Mouse (Mus musculus) liver, embryonic 13.5 days (tissue): ENCODE results near the gene Btbd35f12. TPM values are rescaled to one million over a fixed set of nuclear protein-coding genes. Genes with fewer than 3 reads are reported as not detected.
"Not testable (repeated sequence)": the region's sequence is repeated elsewhere in the genome, so short reads cannot be mapped to it uniquely, and the experiment has no call there.

Experiments used
- ATAC-seq: fragments of 200-750 bp; cut with Nextera tagmentation; 2 replicates; pipeline ENCODE4 v1.8.0; 2017; ENCODE audit warnings: low read depth, mild to moderate bottlenecking, moderate number of reproducible peaks, moderate library complexity
- DNase-seq: peaks from one replicate; pipeline ENCODE4 v3.0.0; 2022
- H3K27ac ChIP-seq: fragments of 300-500 bp; sonication (generic); 2 replicates; pipeline ENCODE4 v1.5.1; 2015; ENCODE audit warnings: moderate library complexity, mild to moderate bottlenecking, inconsistent platforms
- H3K27me3 ChIP-seq: fragments of 300-500 bp; sonication (generic); 2 replicates; pipeline ENCODE4 v1.6.1; 2015; ENCODE audit warnings: mild to moderate bottlenecking, inconsistent platforms
- H3K36me3 ChIP-seq: fragments of 300-500 bp; sonication (generic); 2 replicates; pipeline ENCODE4 v1.6.1; 2015; ENCODE audit warnings: mild to moderate bottlenecking, inconsistent platforms
- H3K4me1 ChIP-seq: fragments of 300-500 bp; sonication (generic); replicated peaks from 2 replicates; pipeline ENCODE4 v1.6.1; 2015; ENCODE audit warnings: inconsistent platforms
- H3K4me2 ChIP-seq: fragments of 300-500 bp; sonication (generic); 2 replicates; pipeline ENCODE4 v1.6.1; 2015; ENCODE audit warnings: inconsistent platforms, mild to moderate bottlenecking, moderate library complexity
- H3K4me3 ChIP-seq: fragments of 300-500 bp; sonication (generic); replicated peaks from 2 replicates; pipeline ENCODE4 v1.5.1; 2015; ENCODE audit warnings: mild to moderate bottlenecking, inconsistent platforms
- H3K9ac ChIP-seq: fragments of 300-500 bp; sonication (generic); 2 replicates; pipeline ENCODE4 v1.6.1; 2015; ENCODE audit warnings: mild to moderate bottlenecking, inconsistent platforms
- H3K9me3 ChIP-seq: fragments of 300-500 bp; sonication (generic); replicated peaks from 2 replicates; pipeline ENCODE4 v1.6.1; 2016; ENCODE audit warnings: inconsistent platforms
- WGBS: fragments of 180-500 bp; shearing (Covaris S2); methylation state at CpG from one replicate; pipeline ENCODE4 v1.1.7; 2015; ENCODE audit not compliant: insufficient replicate concordance; 5-methylcytosine and 5-hydroxymethylcytosine counted together
- polyA plus RNA-seq: library from polyadenylated mRNA; unstranded; fragments of >200 nt; fragmentation: Nextera tagmentation; extraction: Ambion mirVana; gene quantifications from 2 replicates; pipeline ENCODE4 v1.2.1, GENCODE M21; 2015

The Btbd35f12 gene
- not detected in 2 replicates for polyA plus RNA-seq

- not testable (repeated sequence) for H3K36me3 ChIP-seq, DNase-seq, H3K4me2 ChIP-seq, H3K9ac ChIP-seq, H3K27ac ChIP-seq, ATAC-seq, H3K4me3 ChIP-seq, H3K9me3 ChIP-seq, H3K4me1 ChIP-seq, H3K27me3 ChIP-seq
- WGBS = no CpG with 5 or more reads among the region's 3 CpGs
Measured at GRCm38 (mm10) chrX:33313079-33313478, at the start of gene Btbd35f12. Btbd35f12 (plus strand) TSS chrX:33313379.

- WGBS = 52% methylated on average over 2 of the region's 2 CpGs
- DNase-seq, H3K36me3 ChIP-seq, H3K27ac ChIP-seq, ATAC-seq, H3K4me2 ChIP-seq, H3K4me3 ChIP-seq, H3K4me1 ChIP-seq, H3K27me3 ChIP-seq, H3K9ac ChIP-seq, H3K9me3 ChIP-seq: not testable (repeated sequence)
Measured at GRCm38 (mm10) chrX:33353254-33353653, 40.1 kb downstream of the Btbd35f12 start.

Other genes with a start within 250 kb of the Btbd35f12 start
- not detected in 2 replicates for gene Spin2-ps6, start 78.5 kb upstream of the Btbd35f12 start, polyA plus RNA-seq